In the genomic region with DNA sequence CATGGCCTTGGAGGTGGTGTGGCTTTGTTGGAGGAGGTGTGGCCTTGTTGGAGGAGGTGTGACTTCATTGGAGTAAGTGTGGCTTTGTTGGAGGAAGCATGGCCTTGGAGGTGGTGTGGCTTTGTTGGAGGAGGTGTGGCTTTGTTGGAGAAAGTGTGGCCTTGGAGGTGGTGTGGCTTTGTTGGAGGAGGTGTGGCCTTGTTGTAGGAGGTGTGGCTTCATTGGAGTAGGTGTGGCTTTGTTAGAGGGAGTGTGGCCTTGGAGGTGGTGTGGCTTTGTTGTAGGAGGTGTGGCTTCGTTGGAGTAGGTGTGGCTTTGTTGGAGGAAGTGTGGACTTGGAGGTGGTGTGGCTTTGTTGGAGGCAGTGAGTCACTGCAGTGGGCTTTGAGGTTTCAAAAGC, we compare ENCODE assay signal across 20 mouse cellular contexts.
"Had no signal": no experiment of that assay in that cellular context is flagged by ENCODE, and none has a peak within 500 bp of the region (broad histone marks: within the 10 kb centered on the region; RNA-seq: fewer than 3 reads in every experiment).

No protein-coding gene starts in this region.

- DNase-seq: liver, postnatal 0 days; lung, adult 2 months; lung, postnatal 14 days; lung, postnatal 36 days; retina, postnatal 1 day; right cerebral cortex, adult 18-20 months; right cerebral cortex, postnatal 25 days; right cerebral cortex, postnatal 4 days; spleen, adult 18-20 months; thymus, adult 2 months; thymus, postnatal 25 days; thymus, postnatal 4 days had no signal

- H3K4me3 ChIP-seq: liver, embryonic 15.5 days; lung, embryonic 15.5 days; megakaryocyte, embryonic 14.5 days; midbrain, embryonic 13.5 days; myocyte; neural tube, embryonic 13.5 days; neural tube, embryonic 15.5 days had no signal

- H3K36me3 ChIP-seq: liver, embryonic 15.5 days; lung, embryonic 15.5 days; midbrain, embryonic 13.5 days; neural tube, embryonic 13.5 days; neural tube, embryonic 15.5 days had no signal

- H3K9ac ChIP-seq: liver, embryonic 15.5 days; liver, postnatal 0 days; lung, embryonic 15.5 days; midbrain, embryonic 13.5 days; neural tube, embryonic 13.5 days; neural tube, embryonic 15.5 days had no signal

- H3K27ac ChIP-seq: liver, embryonic 15.5 days; lung, embryonic 15.5 days; macrophage; midbrain, embryonic 13.5 days; neural tube, embryonic 13.5 days; neural tube, embryonic 15.5 days had no signal

- H3K9me3 ChIP-seq: liver, embryonic 15.5 days; lung, embryonic 15.5 days; midbrain, embryonic 13.5 days; neural tube, embryonic 13.5 days; neural tube, embryonic 15.5 days had no signal

- H3K4me1 ChIP-seq: liver, embryonic 15.5 days; lung, embryonic 15.5 days; megakaryocyte, embryonic 14.5 days; midbrain, embryonic 13.5 days; neural tube, embryonic 15.5 days had no signal
